Comparison of ENCODE assay signal across 1 mouse cellular context in the genomic region with DNA sequence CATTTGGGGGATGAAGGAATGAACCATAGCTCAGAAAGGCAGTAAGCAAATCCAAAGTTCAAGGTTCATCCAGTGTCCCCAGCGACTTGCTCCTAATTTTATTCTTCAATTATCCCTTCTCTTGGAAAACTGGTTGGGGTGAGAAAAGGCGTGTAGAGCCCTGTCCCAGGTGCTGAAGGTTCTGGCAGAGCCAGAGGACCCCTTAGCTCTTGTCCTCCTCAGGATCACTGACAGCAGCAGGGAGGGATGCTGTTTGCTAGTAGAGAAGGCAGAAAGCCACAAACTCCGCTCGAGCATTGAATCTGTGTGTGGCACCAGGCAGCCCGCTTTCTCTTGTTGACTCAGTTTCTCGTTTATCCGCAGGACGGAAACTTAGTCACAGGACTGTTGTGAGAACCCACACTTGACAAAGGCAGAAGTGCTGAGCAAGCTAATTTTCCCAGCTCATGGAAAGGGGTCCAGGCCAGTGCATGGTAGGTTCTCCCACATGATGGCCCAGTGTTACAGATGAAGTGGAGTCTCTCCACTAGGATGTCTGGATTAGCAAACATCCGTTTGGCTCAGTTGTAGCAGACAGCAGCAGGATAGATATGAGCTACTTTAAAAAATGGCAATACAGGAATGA.
TF ChIP-seq lines count a peak whose summit lies in the region.

No protein-coding gene starts in this region.

TF ChIP-seq in MEL, 35 proteins besides CTCF, POLR2A, EP300 and RAD21 (continued from another document):
- no peak for TF ChIP-seq MAX (IDR thresholded peaks at IDR 0.05; ENCODE audit: low read length)
- no peak for TF ChIP-seq ZKSCAN1 (IDR thresholded peaks at IDR 0.05; ENCODE audit: low read depth, low read length)
- TF ChIP-seq ZC3H11A (IDR thresholded peaks at IDR 0.05; ENCODE audit: low read depth, low read length), result no peak
- TF ChIP-seq ZMIZ1 (IDR thresholded peaks at IDR 0.05; ENCODE audit: low read depth, low read length), result no peak
- TF ChIP-seq RCOR1 (IDR thresholded peaks at IDR 0.05; ENCODE audit: low read depth, low read length), result no peak
- TF ChIP-seq CHD2 (IDR thresholded peaks at IDR 0.05; ENCODE audit: low read length), result no peak
